Mouse (Mus musculus) forebrain, embryonic 11.5 days (tissue): Measurements from ENCODE around the gene Cds1. TPM values are rescaled to one million over a fixed set of nuclear protein-coding genes. Genes with fewer than 3 reads are reported as not detected.

Experiments used
- ATAC-seq: fragments of 200-750 bp; cut with Nextera tagmentation; replicated peaks from 2 replicates; pipeline ENCODE4 v1.8.0; 2017; ENCODE audit warnings: moderate TSS enrichment; ENCODE audit not compliant: low FRiP score
- DNase-seq: peaks from one replicate; pipeline ENCODE4 v3.0.0-alpha.2; 2017; ENCODE audit warnings: low spot score
- H3K27ac ChIP-seq: fragments of 300-500 bp; sonication (generic); 2 replicates; pipeline ENCODE4 v1.5.1; 2014; ENCODE audit warnings: low read depth, low read length
- H3K27me3 ChIP-seq: fragments of 300-500 bp; sonication (generic); 2 replicates; pipeline ENCODE4 v1.6.1; 2014; ENCODE audit warnings: mild to moderate bottlenecking, low read length, mixed read lengths; ENCODE audit not compliant: control insufficient read depth, insufficient read depth
- H3K36me3 ChIP-seq: fragments of 300-500 bp; sonication (generic); 2 replicates; pipeline ENCODE4 v1.6.1; 2014; ENCODE audit warnings: mild to moderate bottlenecking, low read length, moderate library complexity, mixed read lengths; ENCODE audit not compliant: control insufficient read depth, insufficient read depth
- H3K4me1 ChIP-seq: fragments of 300-500 bp; sonication (generic); replicated peaks from 2 replicates; pipeline ENCODE4 v1.6.1; 2014; ENCODE audit warnings: low read length, mixed read lengths; ENCODE audit not compliant: control insufficient read depth, insufficient read depth
- H3K4me2 ChIP-seq: fragments of 300-500 bp; sonication (generic); 2 replicates; pipeline ENCODE4 v1.6.1; 2014; ENCODE audit warnings: low read depth, mild to moderate bottlenecking, low read length, moderate library complexity, mixed read lengths; ENCODE audit not compliant: severe bottlenecking
- H3K4me3 ChIP-seq: fragments of 300-500 bp; sonication (generic); 2 replicates; pipeline ENCODE4 v1.5.1; 2014; ENCODE audit warnings: low read depth, low read length
- H3K9ac ChIP-seq: fragments of 300-500 bp; sonication (generic); 2 replicates; pipeline ENCODE4 v1.6.1; 2014; ENCODE audit warnings: low read length
- H3K9me3 ChIP-seq: fragments of 300-500 bp; sonication (generic); 2 replicates; pipeline ENCODE4 v1.6.1; 2016; ENCODE audit warnings: low read length, mixed read lengths; ENCODE audit not compliant: control insufficient read depth
- WGBS: fragments of 180-500 bp; shearing (Covaris S2); extraction: QIAGEN DNeasy Blood & Tissue Kit; methylation state at CpG from one replicate; pipeline ENCODE4 v1.1.7; 2014; 5-methylcytosine and 5-hydroxymethylcytosine counted together
- polyA plus RNA-seq: library from polyadenylated mRNA; unstranded; fragments of >200 nt; fragmentation: Nextera tagmentation; extraction: Ambion mirVana; gene quantifications from 2 replicates; pipeline ENCODE4 v1.2.1, GENCODE M21; 2014

Cds1 gene
- polyA plus RNA-seq, 1 experiment from 2014 or later: 0.67 TPM

DNA sequence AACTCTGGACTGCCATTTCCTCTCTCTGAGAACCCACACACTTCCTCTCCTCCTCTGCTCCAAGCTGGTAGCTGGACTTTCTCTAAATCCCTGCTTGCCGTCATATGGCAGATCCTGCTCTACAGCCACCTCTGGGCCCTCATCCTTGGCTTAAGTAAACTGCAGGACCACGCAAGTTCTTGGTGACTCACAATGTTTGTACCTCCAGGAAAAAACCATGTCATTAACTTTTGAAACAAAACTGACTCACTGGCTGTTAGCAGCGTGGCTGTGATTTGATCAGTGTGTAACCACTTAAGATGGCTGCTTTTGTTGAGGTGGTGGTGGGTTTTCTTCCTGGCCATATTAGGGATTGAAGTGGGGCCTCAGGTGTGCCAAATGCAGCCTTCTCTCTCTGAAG is 19.4 kb downstream of the Cds1 start:
- 90% methylated on average over 3 of the region's 3 CpGs for WGBS
- no peak for ATAC-seq

DNA sequence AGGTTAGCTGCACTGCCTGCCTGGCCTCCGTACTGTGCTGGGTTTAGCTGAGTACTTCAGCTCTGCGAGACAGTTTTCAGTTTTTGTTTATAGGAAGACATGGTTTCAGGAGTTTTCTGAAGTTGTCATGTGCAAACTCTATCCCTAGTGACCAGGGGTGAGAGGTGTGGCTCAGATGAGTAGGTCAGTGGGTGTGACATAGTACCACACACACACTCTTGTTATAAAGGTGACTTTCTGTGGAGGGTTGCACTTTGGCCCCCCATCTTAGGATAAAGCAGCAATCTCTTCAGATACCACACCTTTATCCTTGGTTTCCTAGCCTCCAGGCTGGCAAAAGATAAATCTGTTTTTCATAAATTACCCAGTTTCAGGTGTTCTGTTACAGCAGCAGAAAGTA is 19.9 kb downstream of the Cds1 start:
- WGBS: 85% methylated on average over 2 of the region's 2 CpGs
- Histone ChIP-seq H3K4me3 (no peak overlapping the region), H3K36me3 (no peaks in the 10 kb centered on the region), H3K4me1 (no peaks in the 10 kb centered on the region), H3K9me3 (no peaks in the 10 kb centered on the region), H3K4me2 (no peak overlapping the region), H3K9ac (no peak overlapping the region), H3K27ac (no peak overlapping the region), H3K27me3 (no peaks in the 10 kb centered on the region)
- ATAC-seq (no peak), DNase-seq (no peak)

More for the DNA sequence above, 19.4 kb downstream of the Cds1 start:
- no peak overlapping the region for H3K27ac ChIP-seq
- H3K4me2 ChIP-seq: no peak overlapping the region
- DNase-seq: no peak
- H3K4me3 ChIP-seq: no peak overlapping the region
- H3K4me1 ChIP-seq: no peaks in the 10 kb centered on the region
- no peaks in the 10 kb centered on the region for H3K36me3 ChIP-seq
- no peaks in the 10 kb centered on the region for H3K9me3 ChIP-seq
- H3K27me3 ChIP-seq: no peaks in the 10 kb centered on the region
- H3K9ac ChIP-seq: no peak overlapping the region

- no peaks in the 10 kb centered on the region for H3K4me1 ChIP-seq
- no peaks in the 10 kb centered on the region for H3K27me3 ChIP-seq
- no peak overlapping the region for H3K27ac ChIP-seq
- H3K36me3 ChIP-seq: no peaks in the 10 kb centered on the region
- no peak for ATAC-seq
- H3K4me3 ChIP-seq: no peak overlapping the region
- H3K4me2 ChIP-seq: no peak overlapping the region
- WGBS: 51% methylated on average over 4 of the region's 4 CpGs
- no peak overlapping the region for H3K9ac ChIP-seq
- no peaks in the 10 kb centered on the region for H3K9me3 ChIP-seq
- DNase-seq: no peak
These were observed 21.1 kb downstream of the Cds1 start for GRCm38 (mm10) chr5:101785921-101786614.

GRCm38 (mm10) chr5:101789770-101790169 is 24.8 kb downstream of the Cds1 start:
- DNase-seq: no peak
- H3K36me3 ChIP-seq: no peaks in the 10 kb centered on the region
- no peak overlapping the region for H3K4me3 ChIP-seq

DNA sequence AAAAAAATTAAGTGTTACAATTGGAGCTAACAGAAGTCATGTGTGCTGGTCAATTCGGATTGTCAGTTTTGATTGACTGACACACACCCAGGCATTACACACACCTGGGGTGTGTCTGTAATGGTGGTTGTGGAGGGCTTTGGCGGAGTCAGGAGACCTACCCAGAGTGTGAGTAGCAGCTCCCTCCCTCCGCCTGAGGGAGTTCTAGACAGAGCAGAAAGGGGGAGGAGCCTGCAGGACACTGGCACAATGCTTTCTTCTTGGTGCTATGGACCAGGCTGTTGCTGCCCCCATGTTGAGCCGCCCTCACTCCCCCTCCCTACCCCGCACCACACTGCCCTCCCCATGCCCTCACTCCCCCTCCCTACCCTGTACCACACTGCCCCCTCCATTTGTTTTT is 25.6 kb downstream of the Cds1 start:
- Histone ChIP-seq H3K9ac (no peak overlapping the region), H3K4me2 (no peak overlapping the region), H3K27me3 (no peaks in the 10 kb centered on the region), H3K4me1 (no peaks in the 10 kb centered on the region), H3K9me3 (no peaks in the 10 kb centered on the region), H3K4me3 (no peak overlapping the region), H3K36me3 (no peaks in the 10 kb centered on the region), H3K27ac (no peak overlapping the region)
- ATAC-seq (peak; percentile 55; the same call in 1 of the 2 replicates), DNase-seq (no peak)
- 65% methylated on average over 5 of the region's 5 CpGs for WGBS

More at GRCm38 (mm10) chr5:101789770-101790169, 24.8 kb downstream of the Cds1 start:
- no peak for ATAC-seq
- no peak overlapping the region for H3K27ac ChIP-seq
- H3K27me3 ChIP-seq: no peaks in the 10 kb centered on the region
- no peak overlapping the region for H3K4me2 ChIP-seq
- no peaks in the 10 kb centered on the region for H3K4me1 ChIP-seq
- H3K9me3 ChIP-seq: no peaks in the 10 kb centered on the region
- no peak overlapping the region for H3K9ac ChIP-seq

GRCm38 (mm10) chr5:101792665-101793064 is 27.7 kb downstream of the Cds1 start:
- H3K4me3 ChIP-seq: no peak overlapping the region
- H3K4me1 ChIP-seq: no peaks in the 10 kb centered on the region
- DNase-seq (no peak), ATAC-seq (no peak)
- H3K36me3 ChIP-seq: no peaks in the 10 kb centered on the region
- no peak overlapping the region for H3K9ac ChIP-seq
- no peaks in the 10 kb centered on the region for H3K27me3 ChIP-seq
- 79% methylated on average over 4 of the region's 4 CpGs for WGBS
- H3K4me2 ChIP-seq: no peak overlapping the region
- no peaks in the 10 kb centered on the region for H3K9me3 ChIP-seq
- no peak overlapping the region for H3K27ac ChIP-seq

GRCm38 (mm10) chr5:101801891-101802290 is 37.0 kb downstream of the Cds1 start:
- ATAC-seq: no peak
- Histone ChIP-seq H3K9me3 (no peaks in the 10 kb centered on the region), H3K4me1 (no peaks in the 10 kb centered on the region), H3K4me3 (no peak overlapping the region), H3K36me3 (no peaks in the 10 kb centered on the region), H3K4me2 (no peak overlapping the region), H3K27me3 (no peaks in the 10 kb centered on the region), H3K9ac (no peak overlapping the region), H3K27ac (no peak overlapping the region)
- DNase-seq: no peak
- 66% methylated on average over 2 of the region's 2 CpGs for WGBS

DNA sequence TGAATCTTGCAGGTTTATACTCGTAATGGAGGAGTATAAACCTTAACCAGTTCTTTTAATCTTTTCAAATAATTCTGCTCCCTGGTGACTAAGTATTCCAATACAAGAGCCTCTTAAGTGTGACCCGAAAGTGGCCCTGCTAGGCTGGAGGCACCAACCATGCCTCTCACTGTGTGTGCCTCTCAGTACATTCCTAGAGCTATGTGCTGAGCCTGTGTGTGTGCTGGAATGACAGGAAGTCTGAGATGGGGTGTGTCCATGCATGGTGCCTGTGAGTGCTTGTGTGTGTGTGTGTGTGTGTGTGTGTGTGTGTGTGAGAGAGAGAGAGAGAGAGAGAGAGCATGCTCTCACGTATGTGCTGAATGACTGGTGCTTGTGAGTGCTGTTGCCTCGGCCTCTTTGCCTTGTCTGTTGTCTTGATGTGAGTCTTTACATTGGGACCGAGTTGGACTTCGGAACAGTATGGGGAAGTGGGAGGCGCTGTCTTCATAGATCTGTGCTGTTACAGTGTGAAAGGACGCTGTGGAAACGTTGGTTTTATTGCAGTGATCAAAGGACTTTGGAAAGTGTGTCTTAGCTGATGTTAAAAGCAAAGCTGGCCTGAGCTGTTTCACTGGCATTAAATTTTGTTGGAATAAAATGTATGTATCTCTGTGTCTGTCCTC is 37.6 kb downstream of the Cds1 start:
- H3K9me3 ChIP-seq: no peaks in the 10 kb centered on the region
- no peak overlapping the region for H3K4me2 ChIP-seq
- no peaks in the 10 kb centered on the region for H3K4me1 ChIP-seq
- 87% methylated on average over 9 of the region's 9 CpGs for WGBS
- H3K27ac ChIP-seq: no peak overlapping the region
- no peaks in the 10 kb centered on the region for H3K36me3 ChIP-seq
- no peaks in the 10 kb centered on the region for H3K27me3 ChIP-seq
- no peak overlapping the region for H3K4me3 ChIP-seq
- ATAC-seq (no peak), DNase-seq (no peak)
- H3K9ac ChIP-seq: no peak overlapping the region
